Comparison of ENCODE assay signal across 10 mouse cellular contexts in genomic region chr8:61359851-61360272, GRCm38 (mm10).
DNase-seq lines count a peak whose midpoint lies in the region; ATAC-seq and TF ChIP-seq lines count a peak whose summit lies in the region.
"Had no signal": no experiment of that assay in that cellular context is flagged by ENCODE, and none has a peak within 500 bp of the region (broad histone marks: within the 10 kb centered on the region; RNA-seq: fewer than 3 reads in every experiment).

No protein-coding gene starts in this region.

- no peaks in the 10 kb centered on the region for H3K36me3 ChIP-seq in midbrain, embryonic 11.5 days (ENCODE audit: control insufficient read depth, insufficient read depth, low read length)
- H3K36me3 ChIP-seq in midbrain, postnatal 0 days (ENCODE audit: insufficient read depth, low read length) = peaks cover 6% of the 10 kb centered on the region; the same call in 1 of the 2 replicates

- DNase-seq in adrenal gland, postnatal 14 days = peak; percentile 13
- DNase-seq in adrenal gland, adult 18-20 months (ENCODE audit: low spot score in 2 of 2) = no peak
- no peak for DNase-seq in midbrain, embryonic 11.5 days (ENCODE audit: low spot score, missing footprints)
- no peak for DNase-seq in midbrain, postnatal 0 days (ENCODE audit: low spot score)
- DNase-seq in kidney, adult 8-10 months = peak; percentile 87 to 89
- DNase-seq in retina, embryonic 14.5 days (ENCODE audit: low spot score) = peak; percentile 50
- DNase-seq in spleen, adult 18-20 months = no peak
- no peak for DNase-seq in layer of hippocampus, postnatal 36 days
- DNase-seq: gastrocnemius, postnatal 10 days; lung, adult 2 months had no signal

- no peak for TF ChIP-seq CTCF in midbrain, postnatal 0 days (IDR thresholded peaks at IDR 0.05)

- no peak overlapping the region for H3K9ac ChIP-seq in midbrain, embryonic 11.5 days (ENCODE audit: low read length)
- no peak overlapping the region for H3K9ac ChIP-seq in midbrain, postnatal 0 days (replicated peaks; ENCODE audit: low read length, poor library complexity, severe bottlenecking)

- 0 out of 2 replicates have a peak, but pooled peaks have one; percentile 16 for ATAC-seq in midbrain, embryonic 11.5 days (ENCODE audit: low FRiP score)
- ATAC-seq in midbrain, postnatal 0 days (ENCODE audit: low FRiP score) = no peak

- H3K4me2 ChIP-seq in midbrain, embryonic 11.5 days = no peak overlapping the region
- H3K4me2 ChIP-seq in midbrain, postnatal 0 days (ENCODE audit: low read depth, low read length, poor library complexity, severe bottlenecking) = no peak overlapping the region

- no peak overlapping the region for H3K27ac ChIP-seq in midbrain, embryonic 11.5 days (ENCODE audit: low read depth, low read length)
- no peak overlapping the region for H3K27ac ChIP-seq in midbrain, postnatal 0 days (ENCODE audit: low read depth, low read length)

- no peaks in the 10 kb centered on the region for H3K9me3 ChIP-seq in midbrain, embryonic 11.5 days (ENCODE audit: control insufficient read depth, low read length)
- no peaks in the 10 kb centered on the region for H3K9me3 ChIP-seq in midbrain, postnatal 0 days (ENCODE audit: low read length)

- H3K4me1 ChIP-seq in midbrain, embryonic 11.5 days (ENCODE audit: control insufficient read depth, insufficient read depth, low read length) = peaks cover 3% of the 10 kb centered on the region; the same call in 1 of the 2 replicates
- H3K4me1 ChIP-seq in midbrain, postnatal 0 days (ENCODE audit: insufficient read depth, low read length) = no peaks in the 10 kb centered on the region

- 48% methylated on average over 10 of the region's 10 CpGs for WGBS in midbrain, embryonic 11.5 days
- 44% methylated on average over 10 of the region's 10 CpGs for WGBS in midbrain, postnatal 0 days

- no peaks in the 10 kb centered on the region; the same call in 1 of the 2 replicates for H3K27me3 ChIP-seq in midbrain, embryonic 11.5 days (ENCODE audit: control insufficient read depth, insufficient read depth, low read length)
- H3K27me3 ChIP-seq in midbrain, postnatal 0 days (ENCODE audit: insufficient read depth, low read length) = no peaks in the 10 kb centered on the region

- H3K4me3 ChIP-seq in midbrain, embryonic 11.5 days (ENCODE audit: low read depth, low read length) = no peak overlapping the region
- no peak overlapping the region for H3K4me3 ChIP-seq in midbrain, postnatal 0 days (ENCODE audit: low read depth, low read length)

Comparison
In these comparisons a context has a peak if more than half of its experiments do, and no peak if none do; other contexts are left out.
1. DNase-seq: peak in adrenal gland, postnatal 14 days (single experiment), kidney, adult 8-10 months (2 of 2) and retina, embryonic 14.5 days (single experiment); none in adrenal gland, adult 18-20 months (0 of 2), midbrain, embryonic 11.5 days (single experiment), midbrain, postnatal 0 days (single experiment), spleen, adult 18-20 months (0 of 2) and layer of hippocampus, postnatal 36 days (0 of 2).